Mouse (Mus musculus) liver, postnatal 0 days (tissue): ENCODE measurements at regions not wholly inside any gene's neighbourhood (a gene's known extent, or its start where the extent isn't known, plus 50 kb on each side); places are given as distances from the start of the nearest gene placed in this dataset.

Experiments
- ATAC-seq: fragments of 200-750 bp; cut with Nextera tagmentation; 2 replicates; pipeline ENCODE4 v1.8.0; 2017; ENCODE audit warnings: mild to moderate bottlenecking, moderate library complexity
- DNase-seq: peaks from one replicate; pipeline ENCODE4 v3.0.0-alpha.2; 2016
- H3K27ac ChIP-seq: fragments of 300-500 bp; sonication (generic); 2 replicates; pipeline ENCODE4 v1.5.1; 2014; ENCODE audit warnings: antibody characterized with exemption, moderate library complexity, mild to moderate bottlenecking, low read depth
- H3K27me3 ChIP-seq: fragments of 300-500 bp; sonication (generic); 2 replicates; pipeline ENCODE4 v1.6.1; 2014; ENCODE audit warnings: low read length, control low read depth, mixed read lengths; ENCODE audit not compliant: insufficient read depth
- H3K36me3 ChIP-seq: fragments of 300-500 bp; sonication (generic); replicated peaks from 2 replicates; pipeline ENCODE4 v1.6.1; 2014; ENCODE audit warnings: mild to moderate bottlenecking, control low read depth, low read length, moderate library complexity, mixed read lengths; ENCODE audit not compliant: insufficient read depth
- H3K4me1 ChIP-seq: fragments of 300-500 bp; sonication (generic); 2 replicates; pipeline ENCODE4 v1.6.1; 2014; ENCODE audit warnings: antibody characterized with exemption, mild to moderate bottlenecking, control low read depth; ENCODE audit not compliant: insufficient read depth
- H3K4me2 ChIP-seq: fragments of 300-500 bp; sonication (generic); 2 replicates; pipeline ENCODE4 v1.6.1; 2014; ENCODE audit warnings: low read depth, mild to moderate bottlenecking, low read length, moderate library complexity, mixed read lengths
- H3K4me3 ChIP-seq: fragments of 300-500 bp; sonication (generic); 2 replicates; pipeline ENCODE4 v1.5.1; 2014; ENCODE audit warnings: low read depth, low read length
- H3K9ac ChIP-seq: fragments of 300-500 bp; sonication (generic); replicated peaks from 2 replicates; pipeline ENCODE4 v1.6.1; 2014; ENCODE audit warnings: mild to moderate bottlenecking, moderate library complexity
- H3K9me3 ChIP-seq: fragments of 300-500 bp; sonication (generic); 2 replicates; pipeline ENCODE4 v1.6.1; 2016; ENCODE audit warnings: mild to moderate bottlenecking, control low read depth, low read length, mixed read lengths
- CTCF ChIP-seq: sonication (generic); IDR thresholded peaks from 2 replicates; pipeline ENCODE4 v1.5.1; 2016; ENCODE audit warnings: antibody characterized with exemption, low read depth
- EP300 ChIP-seq: IDR thresholded peaks from 2 replicates; pipeline ENCODE4 v1.6.1; 2016; ENCODE audit warnings: antibody characterized with exemption, low read depth, mild to moderate bottlenecking
- WGBS: fragments of 180-500 bp; shearing (Covaris S2); extraction: QIAGEN DNeasy Blood & Tissue Kit; methylation state at CpG from one replicate; pipeline ENCODE4 v1.1.7; 2014; ENCODE audit not compliant: insufficient replicate concordance; 5-methylcytosine and 5-hydroxymethylcytosine counted together

- Histone ChIP-seq H3K36me3 (no peaks in the 10 kb centered on the region), H3K27ac (no peak overlapping the region), H3K4me2 (no peak overlapping the region), H3K27me3 (no peaks in the 10 kb centered on the region), H3K9ac (no peak overlapping the region), H3K4me3 (no peak overlapping the region), H3K4me1 (no peaks in the 10 kb centered on the region), H3K9me3 (no peaks in the 10 kb centered on the region)
- TF ChIP-seq EP300 (no peak), CTCF (no peak)
- WGBS = 69% methylated on average over 2 of the region's 2 CpGs
- DNase-seq (no peak), ATAC-seq (no peak)
These were observed 138.4 kb upstream of the Syt13 start for GRCm38 (mm10) chr2:92776497-92776896.

- no peak overlapping the region for H3K27ac ChIP-seq
- no peaks in the 10 kb centered on the region for H3K9me3 ChIP-seq
- no peaks in the 10 kb centered on the region for H3K36me3 ChIP-seq
- H3K4me2 ChIP-seq = no peak overlapping the region
- no peak overlapping the region for H3K4me3 ChIP-seq
- ATAC-seq (no peak), DNase-seq (no peak)
- H3K4me1 ChIP-seq = no peaks in the 10 kb centered on the region
- no peak overlapping the region for H3K9ac ChIP-seq
- WGBS = 42% methylated on average over 1 of the region's 1 CpGs
- TF ChIP-seq CTCF (no peak), EP300 (no peak)
- no peaks in the 10 kb centered on the region for H3K27me3 ChIP-seq
These were observed 135.8 kb upstream of the Syt13 start for GRCm38 (mm10) chr2:92779101-92779500.

- no peak overlapping the region for H3K9ac ChIP-seq
- H3K27ac ChIP-seq = no peak overlapping the region
- H3K36me3 ChIP-seq = no peaks in the 10 kb centered on the region
- ATAC-seq (no peak), DNase-seq (no peak)
- no peak overlapping the region for H3K4me3 ChIP-seq
- no peaks in the 10 kb centered on the region for H3K4me1 ChIP-seq
- H3K4me2 ChIP-seq = no peak overlapping the region
- WGBS = 64% methylated on average over 1 of the region's 1 CpGs
- H3K9me3 ChIP-seq = no peaks in the 10 kb centered on the region
- H3K27me3 ChIP-seq = no peaks in the 10 kb centered on the region
- TF ChIP-seq EP300 (no peak), CTCF (no peak)
These were observed 134.9 kb upstream of the Syt13 start for GRCm38 (mm10) chr2:92780021-92780420.

- no peak for TF ChIP-seq EP300
- no peak for TF ChIP-seq CTCF
- 70% methylated on average over 5 of the region's 5 CpGs for WGBS
- no peak for ATAC-seq
- no peaks in the 10 kb centered on the region for H3K4me1 ChIP-seq
- no peak overlapping the region for H3K4me2 ChIP-seq
- no peaks in the 10 kb centered on the region for H3K36me3 ChIP-seq
- no peak for DNase-seq
- H3K9me3 ChIP-seq = no peaks in the 10 kb centered on the region
- H3K27me3 ChIP-seq = no peaks in the 10 kb centered on the region
- no peak overlapping the region for H3K27ac ChIP-seq
- no peak overlapping the region for H3K4me3 ChIP-seq
- H3K9ac ChIP-seq = no peak overlapping the region
These were observed 133.4 kb upstream of the Syt13 start for GRCm38 (mm10) chr2:92781451-92781850.

- Histone ChIP-seq H3K27me3 (no peaks in the 10 kb centered on the region), H3K9me3 (no peaks in the 10 kb centered on the region), H3K9ac (no peak overlapping the region), H3K4me3 (no peak overlapping the region), H3K27ac (no peak overlapping the region), H3K36me3 (no peaks in the 10 kb centered on the region), H3K4me2 (no peak overlapping the region), H3K4me1 (no peaks in the 10 kb centered on the region)
- TF ChIP-seq CTCF (no peak), EP300 (no peak)
- 36% methylated on average over 4 of the region's 4 CpGs for WGBS
- no peak for ATAC-seq
- DNase-seq = no peak
These were observed 132.3 kb upstream of the Syt13 start for GRCm38 (mm10) chr2:92782621-92783020.

DNA sequence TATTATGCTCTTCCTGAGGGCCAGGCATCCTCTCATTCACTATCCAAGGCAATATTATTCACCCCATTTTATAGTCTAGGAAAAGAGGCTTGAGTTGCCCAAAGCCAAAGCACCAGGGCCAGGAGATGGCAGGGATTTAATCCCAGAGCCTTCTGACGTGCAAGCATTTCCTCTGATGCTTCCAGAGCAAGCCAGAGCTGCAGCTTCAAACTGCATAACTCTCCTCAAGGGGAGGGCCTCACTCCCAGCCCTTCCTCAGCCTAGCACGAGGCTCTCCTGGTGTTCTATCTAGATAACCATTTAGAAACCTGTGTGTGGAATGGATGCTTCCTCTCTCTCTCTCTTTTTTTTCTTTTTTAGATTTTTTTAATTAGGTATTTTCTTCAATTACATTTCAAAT lies 130.0 kb upstream of the Syt13 start:
- Histone ChIP-seq H3K4me1 (no peaks in the 10 kb centered on the region), H3K9ac (no peak overlapping the region), H3K9me3 (no peaks in the 10 kb centered on the region), H3K27ac (no peak overlapping the region), H3K27me3 (no peaks in the 10 kb centered on the region), H3K4me2 (no peak overlapping the region), H3K36me3 (no peaks in the 10 kb centered on the region), H3K4me3 (no peak overlapping the region)
- ATAC-seq (no peak), DNase-seq (no peak)
- WGBS = 41% methylated on average over 2 of the region's 2 CpGs
- TF ChIP-seq CTCF (no peak), EP300 (no peak)

- H3K9ac ChIP-seq = no peak overlapping the region
- H3K36me3 ChIP-seq = no peaks in the 10 kb centered on the region
- H3K9me3 ChIP-seq = no peaks in the 10 kb centered on the region
- H3K27ac ChIP-seq = no peak overlapping the region
- DNase-seq = no peak
- no peak overlapping the region for H3K4me3 ChIP-seq
- no peak overlapping the region for H3K4me2 ChIP-seq
- no peaks in the 10 kb centered on the region for H3K4me1 ChIP-seq
- 59% methylated on average over 4 of the region's 4 CpGs for WGBS
- no peaks in the 10 kb centered on the region for H3K27me3 ChIP-seq
- TF ChIP-seq CTCF (no peak), EP300 (no peak)
- ATAC-seq = no peak
These were observed 126.9 kb upstream of the Syt13 start for GRCm38 (mm10) chr2:92787925-92788410.
